Mouse (Mus musculus): ENCODE results near the gene Lrrc42. TPM values are rescaled to one million over a fixed set of nuclear protein-coding genes. Genes with fewer than 3 reads are reported as not detected.

Gene Lrrc42
- polyA plus RNA-seq, 1 experiment from 2014 or later: 97.1 TPM

Other genes starting within 250 kb of the Lrrc42 start
- 108 TPM in 2 replicates for gene Mrpl37, start 186.7 kb downstream of the Lrrc42 start, polyA plus RNA-seq (2015; fragmentation: Nextera tagmentation; extraction: Ambion mirVana)
- 11.1 and 12.1 TPM in 2 replicates for gene Cyb5rl, start 186.5 kb downstream of the Lrrc42 start, polyA plus RNA-seq (2015; fragmentation: Nextera tagmentation; extraction: Ambion mirVana)
- gene Cdcp2, start 156.6 kb downstream of the Lrrc42 start, polyA plus RNA-seq (2015; fragmentation: Nextera tagmentation; extraction: Ambion mirVana): 0.08 and 0.12 TPM in 2 replicates
- 455 and 483 TPM in 2 replicates for gene Tmem59, start 75.1 kb downstream of the Lrrc42 start, polyA plus RNA-seq (2015; fragmentation: Nextera tagmentation; extraction: Ambion mirVana)
- gene Tceanc2, start 74.4 kb downstream of the Lrrc42 start, polyA plus RNA-seq (2015; fragmentation: Nextera tagmentation; extraction: Ambion mirVana): 26.9 and 32.1 TPM in 2 replicates
- not detected in 2 replicates for gene Ldlrad1, start 44.4 kb downstream of the Lrrc42 start, polyA plus RNA-seq (2015; fragmentation: Nextera tagmentation; extraction: Ambion mirVana)
- gene Hspb11, start 61 bp upstream of the Lrrc42 start, polyA plus RNA-seq (2015; fragmentation: Nextera tagmentation; extraction: Ambion mirVana): 40.4 and 40.8 TPM in 2 replicates
- 0.21 and 0.32 TPM in 2 replicates for gene Dio1, start 53.6 kb upstream of the Lrrc42 start, polyA plus RNA-seq (2015; fragmentation: Nextera tagmentation; extraction: Ambion mirVana)
- gene Yipf1, start 60.8 kb upstream of the Lrrc42 start, polyA plus RNA-seq (2015; fragmentation: Nextera tagmentation; extraction: Ambion mirVana): 51.6 and 54.7 TPM in 2 replicates
- 37.5 and 38.1 TPM in 2 replicates for gene Ndc1, start 114.3 kb upstream of the Lrrc42 start, polyA plus RNA-seq (2015; fragmentation: Nextera tagmentation; extraction: Ambion mirVana)
- 5.0 and 6.4 TPM in 2 replicates for gene Glis1, start 181.1 kb upstream of the Lrrc42 start, polyA plus RNA-seq (2015; fragmentation: Nextera tagmentation; extraction: Ambion mirVana)